Mouse (Mus musculus) adrenal gland (tissue): ENCODE data around the gene Nop53.

Experiments used
- intact Hi-C: fragments of 180-260 bp; cut with DNase I; formaldehyde crosslinking; loops from one replicate; pipeline ENCODE4 v1.15.1; 2025

Nop53 gene

GRCm38 (mm10) chr7:15961239-15961638, 15.4 kb upstream of the Nop53 start:
- intact Hi-C loops: no loop called here

GRCm38 (mm10) chr7:15960691-15961090, 14.8 kb upstream of the Nop53 start:
- intact Hi-C loops: no loop called here

DNA sequence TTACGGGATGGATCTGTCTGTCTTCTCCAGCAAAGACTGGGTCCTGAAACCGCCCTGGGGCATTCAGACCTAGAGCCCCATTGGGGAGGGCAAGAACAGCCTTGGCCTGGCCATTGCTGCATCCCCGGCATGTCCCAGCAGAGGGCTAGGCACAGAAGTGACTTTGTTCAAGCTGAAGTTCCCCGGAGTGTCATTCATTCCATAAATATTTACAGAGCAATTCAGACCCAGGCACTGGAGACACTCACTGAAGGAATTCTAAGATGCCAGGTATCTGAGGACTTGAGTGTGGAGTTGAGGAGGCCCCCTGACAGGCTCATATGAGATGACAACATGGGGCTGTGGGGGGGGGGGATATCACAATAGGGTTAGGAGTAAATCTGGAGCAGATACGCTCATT, 10.3 kb upstream of the Nop53 start:
- intact Hi-C loops: no loop called here

DNA sequence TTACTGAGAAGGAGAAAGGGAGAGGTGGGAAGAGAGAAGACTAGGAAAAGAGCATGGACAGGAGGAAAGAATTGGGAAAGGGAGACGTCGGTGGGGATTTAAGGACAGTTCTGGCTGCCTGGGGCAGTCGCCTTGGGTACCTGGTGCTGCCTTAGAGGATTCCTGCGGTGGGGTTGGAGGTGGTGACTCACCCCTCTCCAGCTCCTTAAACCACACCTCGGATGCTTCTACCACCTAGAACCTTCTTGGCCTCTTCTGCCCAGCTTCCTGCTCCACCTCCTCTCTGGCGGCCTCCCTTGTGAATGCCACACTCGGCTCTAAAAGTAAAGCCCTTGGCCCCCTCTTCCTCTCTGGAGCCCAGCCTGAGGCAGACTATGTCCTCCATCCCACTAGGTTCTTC, 9.6 kb upstream of the Nop53 start:
- intact Hi-C loops: no loop called here

GRCm38 (mm10) chr7:15954978-15955443, 9.1 kb upstream of the Nop53 start:
- intact Hi-C loops: no loop called here

GRCm38 (mm10) chr7:15954436-15954835, 8.6 kb upstream of the Nop53 start:
- intact Hi-C loops: no loop called here

GRCm38 (mm10) chr7:15953307-15954074, 7.6 kb upstream of the Nop53 start:
- intact Hi-C loops: no loop called here

DNA sequence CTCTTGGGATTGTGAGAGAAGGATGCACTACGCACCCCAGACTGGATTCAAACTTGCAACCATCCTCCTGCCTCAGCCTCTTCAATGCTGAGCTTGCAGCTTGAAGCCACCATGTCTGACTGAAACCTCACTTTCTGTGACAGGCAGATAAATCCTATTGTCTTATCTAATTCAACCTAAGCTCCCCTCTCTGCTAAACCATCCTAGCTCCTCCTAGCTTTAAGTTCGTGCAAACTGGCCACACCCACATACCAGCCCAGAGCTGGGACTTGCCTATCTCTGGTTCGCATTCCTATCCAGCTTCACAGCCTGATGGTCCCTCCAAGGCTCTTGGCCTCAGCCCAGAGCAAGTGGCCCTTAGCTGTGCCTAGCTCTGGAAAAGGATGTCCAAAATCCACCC, 6.5 kb upstream of the Nop53 start:
- intact Hi-C loops: no loop called here

DNA sequence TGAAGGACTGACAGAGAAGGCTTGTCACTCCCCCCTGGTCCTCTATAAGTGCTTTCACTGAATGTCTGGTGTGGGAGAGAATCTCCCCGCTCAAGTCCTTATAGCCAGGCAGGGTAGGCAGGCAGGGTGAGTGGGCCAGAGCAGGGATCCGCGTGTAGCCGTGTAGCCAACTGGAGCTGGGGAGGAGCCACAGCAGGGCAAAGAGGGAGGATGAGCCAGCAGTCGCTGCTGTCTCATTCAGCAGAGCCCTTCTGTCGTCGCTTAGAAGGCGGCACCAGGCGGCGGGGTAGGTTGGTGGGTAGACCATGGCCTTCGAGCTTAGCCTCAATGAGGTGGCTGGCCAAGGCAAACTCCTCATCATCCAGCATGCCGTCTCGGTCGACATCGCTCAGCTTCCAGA, 4.1 kb upstream of the Nop53 start:
- intact Hi-C loops: no loop called here

DNA sequence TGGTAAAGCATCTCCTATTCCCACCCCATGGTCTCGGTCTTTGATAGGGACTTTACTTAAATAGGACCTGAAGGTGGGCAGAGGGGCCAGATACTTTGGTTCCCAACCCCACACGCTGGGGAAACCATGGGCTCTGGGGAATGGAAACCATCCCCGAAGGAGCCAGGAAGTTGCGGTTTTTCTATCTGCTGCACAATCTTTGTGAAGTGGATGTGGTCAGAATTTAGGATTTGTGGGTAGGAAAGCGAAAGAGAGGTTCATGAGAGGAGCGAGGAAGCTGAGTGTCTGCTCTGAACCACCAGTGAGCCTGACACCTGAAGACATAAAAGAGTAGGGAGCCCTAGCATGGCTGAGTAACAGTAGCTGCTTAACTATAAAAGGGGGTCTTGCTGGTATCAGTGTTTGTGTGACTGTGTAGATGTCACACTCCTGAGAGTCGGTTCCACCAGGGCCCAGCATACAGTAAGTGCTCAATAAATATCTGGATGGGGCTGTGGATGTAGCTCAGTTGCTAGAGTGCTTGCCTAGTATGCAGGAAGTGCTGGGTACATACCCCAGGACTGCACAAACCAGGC, 3.4 kb upstream of the Nop53 start:
- intact Hi-C loops: no loop called here

DNA sequence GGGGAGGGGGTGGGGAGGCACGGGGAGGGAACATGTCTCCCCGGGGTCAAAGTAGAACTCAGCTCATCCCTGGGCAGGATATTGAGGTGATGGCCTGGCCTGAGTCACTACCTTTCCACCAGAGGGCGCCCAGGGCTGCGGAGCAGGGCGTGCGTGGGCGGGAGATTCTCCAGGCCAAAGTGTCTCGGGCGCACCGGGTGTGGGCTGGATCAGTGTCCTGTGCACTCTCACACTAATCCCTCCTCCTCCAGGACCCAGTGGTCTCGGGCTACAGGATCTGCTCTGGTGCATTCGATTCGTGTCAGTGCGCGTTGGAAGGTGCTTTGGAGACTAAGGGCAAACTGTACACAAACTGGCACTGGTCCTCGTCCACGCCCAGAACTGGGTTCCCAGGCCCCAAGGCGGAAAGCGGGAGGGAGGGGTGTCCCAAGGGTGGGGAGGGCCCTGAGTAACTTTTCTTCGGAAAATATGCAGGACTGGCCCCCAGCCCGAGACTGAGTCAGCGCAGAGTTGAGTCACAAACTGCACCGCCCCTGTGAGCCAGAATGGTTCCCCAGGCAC, 2.6 kb upstream of the Nop53 start:
- intact Hi-C loops: loop anchor here (1.0 kb wide), 1 partner anchor 19 kb away; the partner anchor contains the start of gene Ehd2

DNA sequence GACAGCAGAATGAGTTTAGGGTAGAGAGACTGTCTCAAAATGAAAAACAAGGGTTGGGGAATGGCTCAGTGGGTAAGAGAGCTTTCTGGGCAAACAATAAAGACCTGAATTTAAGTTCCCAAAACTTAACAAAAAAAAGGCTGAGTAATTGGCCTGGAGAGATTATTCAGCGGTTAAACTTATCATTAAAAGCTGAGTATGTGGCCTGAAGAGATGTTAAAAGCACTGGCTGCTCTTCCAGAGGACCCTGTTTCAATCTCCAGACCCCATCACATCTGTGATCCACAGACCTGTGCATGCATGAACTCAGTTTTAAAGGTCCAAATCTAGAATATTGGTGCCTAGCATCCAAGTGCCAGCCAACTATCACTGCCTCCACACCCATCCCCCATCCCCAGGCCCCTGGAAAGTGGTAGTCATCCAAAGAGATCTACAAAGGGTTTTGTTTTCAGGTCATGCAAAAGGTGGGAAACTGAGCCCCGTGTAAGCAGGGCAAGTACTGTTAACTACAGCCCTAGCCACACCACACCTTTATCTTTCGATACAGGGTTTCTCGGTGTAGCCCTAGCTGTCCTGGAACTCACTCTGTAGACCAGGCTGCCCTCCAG, 1.9 kb upstream of the Nop53 start:
- intact Hi-C loops: loop anchor here (1.0 kb wide), 1 partner anchor 20 kb away; the partner anchor contains the start of gene Ehd2

GRCm38 (mm10) chr7:15945211-15945610, 663 bp downstream of the Nop53 start:
- intact Hi-C loops: no loop called here

- intact Hi-C loops: no loop called here
Measured at GRCm38 (mm10) chr7:15944311-15944710, 1.6 kb downstream of the Nop53 start.

- intact Hi-C loops: no loop called here
Measured at GRCm38 (mm10) chr7:15938621-15939020, 7.3 kb downstream of the Nop53 start.

GRCm38 (mm10) chr7:15937491-15937890, 8.4 kb downstream of the Nop53 start:
- intact Hi-C loops: no loop called here

GRCm38 (mm10) chr7:15933437-15934359, 12.2 kb downstream of the Nop53 start:
- intact Hi-C loops: loop anchor here (5.0 kb wide), 1 partner anchor 39 kb away; no protein-coding TSS in a partner anchor

DNA sequence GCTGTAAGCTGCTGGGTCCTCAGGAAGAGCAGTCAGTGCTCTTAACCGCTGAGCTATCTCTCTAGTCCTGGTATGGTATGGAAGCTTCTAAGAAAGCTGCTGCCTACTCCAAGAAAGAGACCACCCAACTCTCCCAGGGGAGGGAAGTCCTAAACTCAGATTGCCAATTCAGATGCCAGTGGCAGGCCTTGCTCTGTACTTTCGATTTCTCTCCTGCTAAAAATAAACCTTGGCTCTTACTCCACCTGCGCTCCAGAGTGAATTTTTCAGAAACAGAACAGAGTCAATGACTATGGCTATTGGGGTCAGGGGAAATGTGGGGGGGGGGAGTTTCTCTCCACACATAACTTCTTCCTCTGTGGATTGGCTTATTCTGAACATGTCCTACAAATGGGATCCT, 14.2 kb downstream of the Nop53 start:
- intact Hi-C loops: loop anchor here (5.0 kb wide), 1 partner anchor 41 kb away; no protein-coding TSS in a partner anchor

GRCm38 (mm10) chr7:15930543-15930942, 15.3 kb downstream of the Nop53 start:
- intact Hi-C loops: loop anchor here (5.0 kb wide), 1 partner anchor 42 kb away; no protein-coding TSS in a partner anchor

DNA sequence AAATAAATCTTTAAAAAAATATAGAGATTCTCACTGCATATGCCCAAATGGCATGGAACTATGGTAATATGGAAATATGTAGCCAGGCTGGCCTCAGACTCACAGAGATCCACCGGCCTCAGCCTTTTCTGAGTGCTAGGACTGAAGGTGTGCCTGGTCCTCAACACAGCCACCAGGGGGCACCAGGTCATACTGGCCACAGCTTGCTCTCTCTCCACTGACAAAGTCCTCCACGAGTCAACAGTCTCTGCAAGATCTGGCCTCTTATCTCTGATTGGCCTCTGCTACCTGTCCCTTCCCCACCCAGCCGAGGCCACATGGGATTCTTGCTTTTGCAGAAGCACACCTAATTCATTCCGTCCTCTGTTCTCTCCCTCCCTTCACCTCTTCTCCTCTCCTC, 16.0 kb downstream of the Nop53 start:
- intact Hi-C loops: loop anchor here (5.0 kb wide), 1 partner anchor 42 kb away; no protein-coding TSS in a partner anchor
